Mouse (Mus musculus): ENCODE measurements at regions not wholly inside any gene's neighbourhood (a gene's known extent, or its start where the extent isn't known, plus 50 kb on each side); places are given as distances from the start of the nearest gene placed in this dataset.
A peak's percentile ranks its signal among the peaks of the same experiment; 100 is the strongest.

- Histone ChIP-seq H3ac (ENCODE audit: control insufficient read depth, insufficient read length) (no peak overlapping the region), H3K4me2 (ENCODE audit: low read depth) (no peak overlapping the region), H3K36me3 (ENCODE audit: control insufficient read depth, insufficient read depth) (no peaks in the 10 kb centered on the region), H3K27me3 (ENCODE audit: control insufficient read depth, insufficient read depth, insufficient read length) (no peaks in the 10 kb centered on the region), H3K79me2 (ENCODE audit: control insufficient read depth, insufficient read depth) (no peaks in the 10 kb centered on the region), H3K4me3 (no peak overlapping the region)
- TF ChIP-seq USF1 (IDR thresholded peaks at IDR 0.05; ENCODE audit: low read depth), result no peak
- TF ChIP-seq MYOG (IDR thresholded peaks at IDR 0.05; ENCODE audit: control insufficient read depth in 1 of 3, insufficient read depth in 1 of 3, insufficient read length in 2 of 3, low read depth in 2 of 3), result no peak
- TF ChIP-seq TCF12 (IDR thresholded peaks at IDR 0.05; ENCODE audit: insufficient read depth, poor library complexity, severe bottlenecking), result no peak
- TF ChIP-seq CEBPB (IDR thresholded peaks at IDR 0.05; ENCODE audit: insufficient read depth, poor library complexity, severe bottlenecking), result no peak
- no peak for TF ChIP-seq POLR2A (IDR thresholded peaks at IDR 0.05; ENCODE audit: insufficient read length, low read depth)
- no peak for TF ChIP-seq MAX (IDR thresholded peaks at IDR 0.05; ENCODE audit: low read depth)
- no peak for TF ChIP-seq E2F4 (IDR thresholded peaks at IDR 0.05; ENCODE audit: insufficient read depth)
- no peak for TF ChIP-seq MYOD1 (IDR thresholded peaks at IDR 0.05; ENCODE audit: control insufficient read depth in 1 of 3, insufficient read length in 2 of 3, low read depth in 2 of 3)
- TF ChIP-seq POLR2AphosphoS2 (IDR thresholded peaks at IDR 0.05; ENCODE audit: insufficient read length, low read depth), result no peak
- no peak for TF ChIP-seq SRF (IDR thresholded peaks at IDR 0.05; ENCODE audit: control insufficient read depth, insufficient read length, low read depth)
- TF ChIP-seq REST (IDR thresholded peaks at IDR 0.05; ENCODE audit: insufficient read depth, insufficient read length), result no peak
- no peak for TF ChIP-seq TCF3 (IDR thresholded peaks at IDR 0.05; ENCODE audit: insufficient read length, low read depth)
Observed at GRCm38 (mm10) chr10:91424786-91425185, 243.7 kb upstream of the Tmpo start.

- Histone ChIP-seq H3ac (ENCODE audit: control insufficient read depth, insufficient read length) (no peak overlapping the region), H3K27me3 (ENCODE audit: control insufficient read depth, insufficient read depth, insufficient read length) (no peaks in the 10 kb centered on the region), H3K79me2 (ENCODE audit: control insufficient read depth, insufficient read depth) (no peaks in the 10 kb centered on the region), H3K36me3 (ENCODE audit: control insufficient read depth, insufficient read depth) (no peaks in the 10 kb centered on the region), H3K4me3 (no peak overlapping the region), H3K4me2 (ENCODE audit: low read depth) (no peak overlapping the region)
- TF ChIP-seq POLR2AphosphoS2 (IDR thresholded peaks at IDR 0.05; ENCODE audit: insufficient read length, low read depth) (no peak), MYOD1 (IDR thresholded peaks at IDR 0.05; ENCODE audit: control insufficient read depth in 1 of 3, insufficient read length in 2 of 3, low read depth in 2 of 3) (no peak), CEBPB (IDR thresholded peaks at IDR 0.05; ENCODE audit: insufficient read depth, poor library complexity, severe bottlenecking) (no peak), SRF (IDR thresholded peaks at IDR 0.05; ENCODE audit: control insufficient read depth, insufficient read length, low read depth) (no peak), POLR2A (IDR thresholded peaks at IDR 0.05; ENCODE audit: insufficient read length, low read depth) (no peak), TCF3 (IDR thresholded peaks at IDR 0.05; ENCODE audit: insufficient read length, low read depth) (no peak), REST (IDR thresholded peaks at IDR 0.05; ENCODE audit: insufficient read depth, insufficient read length) (no peak), USF1 (IDR thresholded peaks at IDR 0.05; ENCODE audit: low read depth) (no peak), TCF12 (IDR thresholded peaks at IDR 0.05; ENCODE audit: insufficient read depth, poor library complexity, severe bottlenecking) (no peak), E2F4 (IDR thresholded peaks at IDR 0.05; ENCODE audit: insufficient read depth) (no peak), MYOG (IDR thresholded peaks at IDR 0.05; ENCODE audit: control insufficient read depth in 1 of 3, insufficient read depth in 1 of 3, insufficient read length in 2 of 3, low read depth in 2 of 3) (no peak), MAX (IDR thresholded peaks at IDR 0.05; ENCODE audit: low read depth) (no peak)
Observed at GRCm38 (mm10) chr10:91387255-91387654, 206.1 kb upstream of the Tmpo start.

GRCm38 (mm10) chr10:91384372-91384771, 203.3 kb upstream of the Tmpo start:
- no peak overlapping the region for H3ac ChIP-seq (ENCODE audit: control insufficient read depth, insufficient read length)
- no peak for TF ChIP-seq USF1 (IDR thresholded peaks at IDR 0.05; ENCODE audit: low read depth)
- TF ChIP-seq MAX (IDR thresholded peaks at IDR 0.05; ENCODE audit: low read depth), result peak; percentile 82
- no peak for TF ChIP-seq POLR2A (IDR thresholded peaks at IDR 0.05; ENCODE audit: insufficient read length, low read depth)
- TF ChIP-seq REST (IDR thresholded peaks at IDR 0.05; ENCODE audit: insufficient read depth, insufficient read length), result peak; percentile 98
- no peaks in the 10 kb centered on the region for H3K79me2 ChIP-seq (ENCODE audit: control insufficient read depth, insufficient read depth)

GRCm38 (mm10) chr10:91376683-91377082, 195.6 kb upstream of the Tmpo start:
- no peaks in the 10 kb centered on the region for H3K79me2 ChIP-seq (ENCODE audit: control insufficient read depth, insufficient read depth)
- H3K27me3 ChIP-seq (ENCODE audit: control insufficient read depth, insufficient read depth, insufficient read length), result no peaks in the 10 kb centered on the region
- TF ChIP-seq POLR2A (IDR thresholded peaks at IDR 0.05; ENCODE audit: insufficient read length, low read depth) (no peak), E2F4 (IDR thresholded peaks at IDR 0.05; ENCODE audit: insufficient read depth) (no peak), POLR2AphosphoS2 (IDR thresholded peaks at IDR 0.05; ENCODE audit: insufficient read length, low read depth) (no peak), TCF12 (IDR thresholded peaks at IDR 0.05; ENCODE audit: insufficient read depth, poor library complexity, severe bottlenecking) (peak; percentile 72), MYOD1 (IDR thresholded peaks at IDR 0.05; ENCODE audit: control insufficient read depth in 1 of 3, insufficient read length in 2 of 3, low read depth in 2 of 3) (peak; percentile 80 to 95 (median 94)), TCF3 (IDR thresholded peaks at IDR 0.05; ENCODE audit: insufficient read length, low read depth) (no peak), USF1 (IDR thresholded peaks at IDR 0.05; ENCODE audit: low read depth) (no peak), SRF (IDR thresholded peaks at IDR 0.05; ENCODE audit: control insufficient read depth, insufficient read length, low read depth) (no peak), REST (IDR thresholded peaks at IDR 0.05; ENCODE audit: insufficient read depth, insufficient read length) (no peak), MAX (IDR thresholded peaks at IDR 0.05; ENCODE audit: low read depth) (no peak), CEBPB (IDR thresholded peaks at IDR 0.05; ENCODE audit: insufficient read depth, poor library complexity, severe bottlenecking) (no peak)
- no peaks in the 10 kb centered on the region for H3K36me3 ChIP-seq (ENCODE audit: control insufficient read depth, insufficient read depth)
- H3K4me3 ChIP-seq, result no peak overlapping the region
- no peak overlapping the region for H3ac ChIP-seq (ENCODE audit: control insufficient read depth, insufficient read length)
- H3K4me2 ChIP-seq (ENCODE audit: low read depth), result peak overlapping the region; percentile 57

More at GRCm38 (mm10) chr10:91384372-91384771, 203.3 kb upstream of the Tmpo start:
- no peak overlapping the region for H3K4me3 ChIP-seq
- H3K4me2 ChIP-seq (ENCODE audit: low read depth), result no peak overlapping the region
- H3K27me3 ChIP-seq (ENCODE audit: control insufficient read depth, insufficient read depth, insufficient read length), result no peaks in the 10 kb centered on the region
- H3K36me3 ChIP-seq (ENCODE audit: control insufficient read depth, insufficient read depth), result no peaks in the 10 kb centered on the region

GRCm38 (mm10) chr10:91367488-91367887, 186.4 kb upstream of the Tmpo start:
- Histone ChIP-seq H3K27me3 (ENCODE audit: control insufficient read depth, insufficient read depth, insufficient read length) (no peaks in the 10 kb centered on the region), H3K36me3 (ENCODE audit: control insufficient read depth, insufficient read depth) (no peaks in the 10 kb centered on the region), H3K4me2 (ENCODE audit: low read depth) (no peak overlapping the region), H3K4me3 (no peak overlapping the region), H3K79me2 (ENCODE audit: control insufficient read depth, insufficient read depth) (no peaks in the 10 kb centered on the region), H3ac (ENCODE audit: control insufficient read depth, insufficient read length) (no peak overlapping the region)
- TF ChIP-seq REST (IDR thresholded peaks at IDR 0.05; ENCODE audit: insufficient read depth, insufficient read length) (no peak), POLR2A (IDR thresholded peaks at IDR 0.05; ENCODE audit: insufficient read length, low read depth) (no peak), CEBPB (IDR thresholded peaks at IDR 0.05; ENCODE audit: insufficient read depth, poor library complexity, severe bottlenecking) (no peak), TCF3 (IDR thresholded peaks at IDR 0.05; ENCODE audit: insufficient read length, low read depth) (no peak), TCF12 (IDR thresholded peaks at IDR 0.05; ENCODE audit: insufficient read depth, poor library complexity, severe bottlenecking) (no peak), MYOG (IDR thresholded peaks at IDR 0.05; ENCODE audit: control insufficient read depth in 1 of 3, insufficient read depth in 1 of 3, insufficient read length in 2 of 3, low read depth in 2 of 3) (no peak), E2F4 (IDR thresholded peaks at IDR 0.05; ENCODE audit: insufficient read depth) (no peak), MYOD1 (IDR thresholded peaks at IDR 0.05; ENCODE audit: control insufficient read depth in 1 of 3, insufficient read length in 2 of 3, low read depth in 2 of 3) (no peak), MAX (IDR thresholded peaks at IDR 0.05; ENCODE audit: low read depth) (no peak), USF1 (IDR thresholded peaks at IDR 0.05; ENCODE audit: low read depth) (no peak), SRF (IDR thresholded peaks at IDR 0.05; ENCODE audit: control insufficient read depth, insufficient read length, low read depth) (no peak), POLR2AphosphoS2 (IDR thresholded peaks at IDR 0.05; ENCODE audit: insufficient read length, low read depth) (no peak)

All from myocyte (in vitro differentiated cells).